Mouse (Mus musculus) ES-E14 (cell line): ENCODE measurements at regions not wholly inside any gene's neighbourhood (a gene's known extent, or its start where the extent isn't known, plus 50 kb on each side); places are given as distances from the start of the nearest gene placed in this dataset.
A peak's percentile ranks its signal among the peaks of the same experiment; 100 is the strongest.

ENCODE experiments used
- DNase-seq: peaks from one replicate; pipeline ENCODE4 v3.0.0-alpha.2; 2013; ENCODE audit warnings: low read depth, low spot score
- H3K27ac ChIP-seq: 2 replicates; pipeline ENCODE4 v1.5.1; 2012; ENCODE audit warnings: low read depth, mild to moderate bottlenecking, low read length, moderate library complexity, mixed read lengths; ENCODE audit not compliant: poor library complexity, insufficient read depth, severe bottlenecking
- H3K36me3 ChIP-seq: 2 replicates; pipeline ENCODE4 v1.6.1; 2012; ENCODE audit warnings: mild to moderate bottlenecking, low read length, moderate library complexity, mixed read lengths; ENCODE audit not compliant: control insufficient read depth, poor library complexity, insufficient read depth, severe bottlenecking
- H3K4me1 ChIP-seq, 2 experiments: fragments of 150-350 bp in 1 of 2; sonication (generic) in 1 of 2; 2 replicates each; pipeline ENCODE4 v1.6.1; 2012; ENCODE audit warnings: low read length in 2 of 2, mild to moderate bottlenecking in 1 of 2, mixed read lengths in 1 of 2; ENCODE audit not compliant: control insufficient read depth in 2 of 2, insufficient read depth in 2 of 2, poor library complexity in 1 of 2
- H3K4me3 ChIP-seq, 2 experiments: fragments of 150-350 bp in 1 of 2; sonication (generic) in 1 of 2; 2 replicates each; pipeline ENCODE4 v1.5.1; 2012; ENCODE audit warnings: low read length in 2 of 2, low read depth in 1 of 2, mild to moderate bottlenecking in 1 of 2, mixed read lengths in 1 of 2; ENCODE audit not compliant: insufficient read depth in 1 of 2, poor library complexity in 1 of 2, severe bottlenecking in 1 of 2
- H3K9ac ChIP-seq: 2 replicates; pipeline ENCODE4 v1.6.1; 2012; ENCODE audit warnings: low read depth, mild to moderate bottlenecking, low read length, mixed read lengths; ENCODE audit not compliant: poor library complexity, insufficient read depth, severe bottlenecking
- H3K9me3 ChIP-seq: fragments of 150-350 bp; sonication (generic); 2 replicates; pipeline ENCODE4 v1.6.1; 2012; ENCODE audit warnings: low read depth, mild to moderate bottlenecking, low read length; ENCODE audit not compliant: control insufficient read depth, insufficient read depth
- CHD2 ChIP-seq: IDR thresholded peaks from 2 replicates; pipeline ENCODE4 v1.6.1; 2014; ENCODE audit warnings: mild to moderate bottlenecking, low read depth, low read length, inconsistent platforms
- HCFC1 ChIP-seq: IDR thresholded peaks from 2 replicates; pipeline ENCODE4 v1.6.1; 2012; ENCODE audit warnings: low read length, inconsistent platforms, borderline replicate concordance; ENCODE audit not compliant: insufficient read depth
- MAFK ChIP-seq: IDR thresholded peaks from 2 replicates; pipeline ENCODE4 v1.6.1; 2014; ENCODE audit warnings: mild to moderate bottlenecking, low read depth, low read length, inconsistent platforms; ENCODE audit not compliant: insufficient read depth
- ZC3H11A ChIP-seq: IDR thresholded peaks from 2 replicates; pipeline ENCODE4 v1.6.1; 2012; ENCODE audit warnings: low read depth, mild to moderate bottlenecking, inconsistent platforms, low read length, borderline replicate concordance
- ZNF384 ChIP-seq: IDR thresholded peaks from 2 replicates; pipeline ENCODE4 v1.6.1; 2012; ENCODE audit warnings: low read depth, low read length, inconsistent platforms
- in situ Hi-C, 2 experiments: fragments of 600-800 bp; cut with MboI; formaldehyde crosslinking; loops; one replicate each; pipeline ENCODE4 v1.15.1; 2025; ENCODE audit warnings: low sequenced_read_pairs in 2 of 2, inconsistent platforms in 1 of 2; ENCODE audit not compliant: unreplicated experiment in 2 of 2

GRCm38 (mm10) chr4:125923225-125923624, 101.1 kb upstream of the Csf3r start:
- DNase-seq: no peak

GRCm38 (mm10) chr4:125928196-125928595, 96.2 kb upstream of the Csf3r start:
- peaks cover 0 to 12% of the 10 kb centered on the region in 2 experiments; a peak in 2 of 4 replicates for H3K4me1 ChIP-seq
- in situ Hi-C loops: no loop called here
- no peak overlapping the region for H3K27ac ChIP-seq
- no peaks in the 10 kb centered on the region for H3K9me3 ChIP-seq
- TF ChIP-seq MAFK (no peak), HCFC1 (no peak), ZNF384 (no peak), ZC3H11A (no peak), CHD2 (no peak)
- no peaks in the 10 kb centered on the region for H3K36me3 ChIP-seq
- no peak overlapping the region for H3K9ac ChIP-seq
- H3K4me3 ChIP-seq: no peak overlapping the region
- DNase-seq: no peak

More at GRCm38 (mm10) chr4:125923225-125923624, 101.1 kb upstream of the Csf3r start:
- Histone ChIP-seq H3K9me3 (no peaks in the 10 kb centered on the region), H3K9ac (no peak overlapping the region), H3K4me1 (peaks cover 0 to 12% of the 10 kb centered on the region in 2 experiments; a peak in 2 of 4 replicates), H3K4me3 (no peak overlapping the region), H3K36me3 (no peaks in the 10 kb centered on the region), H3K27ac (no peak overlapping the region)
- TF ChIP-seq ZNF384 (no peak), MAFK (no peak), ZC3H11A (no peak), HCFC1 (no peak), CHD2 (no peak)
- in situ Hi-C loops: no loop called here

GRCm38 (mm10) chr4:125929122-125929772, 95.1 kb upstream of the Csf3r start:
- Histone ChIP-seq H3K4me1 (peaks cover 0 to 16% of the 10 kb centered on the region in 2 experiments; a peak in 2 of 4 replicates), H3K36me3 (no peaks in the 10 kb centered on the region), H3K27ac (no peak overlapping the region), H3K9ac (no peak overlapping the region), H3K9me3 (no peaks in the 10 kb centered on the region), H3K4me3 (peak overlapping the region in 1 of 2 experiments; percentile 13; a peak in 1 of 4 replicates)
- in situ Hi-C loops: no loop called here
- no peak for DNase-seq
- TF ChIP-seq ZNF384 (no peak), MAFK (no peak), HCFC1 (no peak), ZC3H11A (no peak), CHD2 (no peak)

- Histone ChIP-seq H3K9me3 (no peaks in the 10 kb centered on the region), H3K36me3 (no peaks in the 10 kb centered on the region), H3K27ac (no peak overlapping the region), H3K4me1 (peaks cover 0 to 16% of the 10 kb centered on the region in 2 experiments; a peak in 2 of 4 replicates), H3K9ac (no peak overlapping the region), H3K4me3 (no peak overlapping the region)
- no peak for DNase-seq
- in situ Hi-C loops: no loop called here
- TF ChIP-seq CHD2: no peak
- TF ChIP-seq HCFC1: no peak
- TF ChIP-seq MAFK: no peak
- TF ChIP-seq ZC3H11A: no peak
These were observed 93.6 kb upstream of the Csf3r start for GRCm38 (mm10) chr4:125930764-125931163.
